Mouse (Mus musculus) olfactory bulb, adult 2 months (tissue): ENCODE measurements at regions not wholly inside any gene's neighbourhood (a gene's known extent, or its start where the extent isn't known, plus 50 kb on each side); places are given as distances from the start of the nearest gene placed in this dataset.

Experiments used
- CTCF ChIP-seq: fragments of 200-500 bp; IDR thresholded peaks from 2 replicates; pipeline ENCODE4 v1.5.1; 2012; ENCODE audit warnings: low read depth, mild to moderate bottlenecking, low read length, moderate library complexity; ENCODE audit not compliant: insufficient read depth
- POLR2A ChIP-seq: fragments of 200-500 bp; IDR thresholded peaks from 2 replicates; pipeline ENCODE4 v1.6.1; 2012; ENCODE audit warnings: mild to moderate bottlenecking, low read depth, low read length, moderate library complexity; ENCODE audit not compliant: insufficient read depth

DNA sequence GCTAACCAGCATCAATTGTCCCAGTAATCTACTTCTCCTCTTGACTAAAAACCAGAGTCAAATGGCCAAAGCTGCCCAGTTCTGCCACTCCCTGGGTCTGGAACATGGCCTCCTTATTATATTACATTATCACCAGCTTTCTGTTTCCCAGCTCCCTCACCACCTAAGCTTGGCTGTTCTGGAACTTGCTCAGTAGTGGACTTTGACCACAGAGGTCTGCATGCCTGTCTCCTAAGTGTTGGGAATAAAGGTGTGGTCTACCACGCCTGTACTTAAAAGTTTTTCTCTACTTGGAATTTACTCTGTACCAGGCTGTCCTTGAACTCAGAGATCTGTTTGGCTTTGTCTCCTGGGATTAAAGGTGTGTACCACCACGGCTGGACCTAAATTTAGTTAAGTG lies 68.1 kb upstream of the Zbtb20 start:
- TF ChIP-seq CTCF: no peak
- no peak for TF ChIP-seq POLR2A
